Mouse (Mus musculus): ENCODE results near the gene Tmod1. TPM values are rescaled to one million over a fixed set of nuclear protein-coding genes. Genes with fewer than 3 reads are reported as not detected.
A peak's percentile ranks its signal among the peaks of the same experiment; 100 is the strongest.

Tmod1 gene
- total RNA-seq, 1 experiment = 0.54 TPM

DNA sequence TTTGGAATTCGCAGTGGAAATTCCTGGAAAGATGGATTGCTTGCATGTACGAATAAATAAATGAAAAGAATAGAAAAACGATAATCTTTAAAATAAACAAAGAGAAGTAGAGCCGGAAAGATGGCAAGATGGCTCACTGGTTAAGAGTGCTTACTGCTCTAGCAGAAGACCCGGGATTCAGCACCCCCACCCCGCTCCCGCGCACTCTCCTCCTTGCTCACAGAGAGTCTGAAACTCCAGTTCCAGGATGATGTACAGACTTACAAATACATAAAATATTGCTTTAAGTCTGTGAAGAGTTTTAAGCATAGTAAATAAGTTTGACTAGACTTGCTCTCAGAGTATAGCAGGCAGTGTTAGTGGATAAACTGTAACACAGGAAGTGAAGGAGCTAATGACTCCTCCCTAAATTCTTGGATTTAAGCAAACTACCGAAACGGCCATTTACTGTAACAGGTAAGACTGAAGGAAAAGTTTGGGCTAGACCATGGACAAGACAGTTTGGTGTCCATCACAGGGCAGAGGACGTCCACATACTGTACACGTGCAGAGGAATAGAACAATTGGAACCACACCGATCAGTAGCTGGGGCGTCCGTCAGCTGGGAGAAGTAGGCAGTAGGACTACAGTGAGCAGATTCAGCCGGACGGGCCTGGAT, 99.0 kb downstream of the Tmod1 start:
- Histone ChIP-seq H3K9me3 (ENCODE audit: control insufficient read depth, insufficient read depth, low read depth, low read length) (no peaks in the 10 kb centered on the region), H3K9ac (ENCODE audit: insufficient read depth, low read depth, low read length, poor library complexity, severe bottlenecking) (peak overlapping the region; percentile 85), H3K36me3 (ENCODE audit: control insufficient read depth, insufficient read depth, low read length, poor library complexity, severe bottlenecking) (no peaks in the 10 kb centered on the region), H3K4me3 (ENCODE audit: insufficient read depth in 1 of 2, low read depth in 1 of 2, low read length in 2 of 2, poor library complexity in 1 of 2, severe bottlenecking in 1 of 2) (peak overlapping the region; percentile 75 to 97), H3K4me1 (ENCODE audit: control insufficient read depth in 2 of 2, insufficient read depth in 2 of 2, low read length in 2 of 2, poor library complexity in 1 of 2) (peaks cover 2% of the 10 kb centered on the region in 2 experiments; a peak in 1 of 4 replicates), H3K27ac (ENCODE audit: insufficient read depth, low read depth, low read length, poor library complexity, severe bottlenecking) (peak overlapping the region; percentile 14; the same call in 1 of the 2 replicates)
- peak; percentile 13 for DNase-seq (ENCODE audit: low read depth, low spot score)
- no peak for TF ChIP-seq CHD2 (IDR thresholded peaks at IDR 0.05; ENCODE audit: low read depth, low read length)
- no peak for TF ChIP-seq ZC3H11A (IDR thresholded peaks at IDR 0.05; ENCODE audit: borderline replicate concordance, low read depth, low read length)
- TF ChIP-seq MAFK (IDR thresholded peaks at IDR 0.05; ENCODE audit: insufficient read depth, low read depth, low read length) = no peak
- no peak for TF ChIP-seq HCFC1 (IDR thresholded peaks at IDR 0.05; ENCODE audit: borderline replicate concordance, insufficient read depth, low read length)
- no peak for TF ChIP-seq ZNF384 (IDR thresholded peaks at IDR 0.05; ENCODE audit: low read depth, low read length)
- in situ Hi-C loops (cut with MboI; ENCODE audit: low sequenced_read_pairs in 2 of 2, unreplicated experiment in 2 of 2) = no loop called here

DNA sequence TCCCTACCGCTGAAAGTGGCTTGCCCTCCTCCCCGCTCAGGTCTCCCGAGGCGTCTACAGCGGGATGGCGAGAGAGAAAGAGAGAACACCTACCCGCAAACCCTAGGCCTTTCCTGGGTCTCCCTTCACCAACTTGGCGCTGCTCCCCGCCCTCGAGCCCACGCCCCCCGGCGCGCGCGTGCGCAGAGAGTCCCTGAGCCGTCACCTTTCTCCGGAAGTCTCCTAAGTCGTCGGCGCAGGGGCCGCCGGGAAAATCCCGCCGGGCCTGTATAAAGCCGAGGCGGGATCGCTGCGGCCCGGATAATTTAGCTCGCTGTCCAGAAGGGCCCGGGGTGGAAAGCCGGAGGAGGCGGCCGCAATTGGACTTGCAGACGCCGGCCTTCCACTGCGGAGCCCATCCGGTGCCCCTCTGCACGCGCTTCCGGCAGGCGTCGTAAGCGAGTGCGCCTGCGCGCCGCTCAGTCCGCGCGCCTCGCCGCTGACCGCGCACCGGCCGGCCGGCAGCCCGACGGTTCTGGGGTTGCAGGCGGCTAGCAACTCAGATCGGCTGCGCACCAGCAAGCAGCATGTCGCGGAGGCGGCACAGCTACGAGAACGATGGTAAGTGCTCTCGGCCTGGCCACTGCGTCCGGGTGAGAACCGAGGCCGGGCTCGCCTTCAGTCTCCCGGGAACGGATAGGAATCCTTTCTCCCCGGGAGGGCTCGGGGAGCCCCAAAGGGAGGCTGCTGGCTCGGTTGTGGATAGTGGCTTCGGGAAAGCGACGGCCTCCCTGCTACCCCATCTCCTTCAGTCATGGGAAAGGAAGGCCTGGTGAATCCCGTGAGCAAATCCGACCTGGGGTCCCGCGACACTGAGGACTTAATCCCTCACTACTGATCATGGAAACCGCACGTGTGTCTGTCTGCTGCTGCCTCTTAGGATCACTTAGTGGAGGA, 99.8 kb downstream of the Tmod1 start, which contains the start of the genes Ncbp1 and Tstd2:
Gene Ncbp1 (plus strand): TSS at position 327 of the 936 bp plus-strand sequence.
Gene Tstd2 (minus strand): TSS at position 408 of the 936 bp plus-strand sequence.
- Histone ChIP-seq H3K9ac (ENCODE audit: insufficient read depth, low read depth, low read length, poor library complexity, severe bottlenecking) (peak within 1 kb of the TSS; percentile 85), H3K4me3 (ENCODE audit: insufficient read depth in 1 of 2, low read depth in 1 of 2, low read length in 2 of 2, poor library complexity in 1 of 2, severe bottlenecking in 1 of 2) (peak within 1 kb of the TSS; percentile 75 to 97), H3K9me3 (ENCODE audit: control insufficient read depth, insufficient read depth, low read depth, low read length) (no peaks in the 10 kb centered on the region), H3K27ac (ENCODE audit: insufficient read depth, low read depth, low read length, poor library complexity, severe bottlenecking) (peak within 1 kb of the TSS; percentile 45), H3K36me3 (ENCODE audit: control insufficient read depth, insufficient read depth, low read length, poor library complexity, severe bottlenecking) (no peaks in the 10 kb centered on the region), H3K4me1 (ENCODE audit: control insufficient read depth in 2 of 2, insufficient read depth in 2 of 2, low read length in 2 of 2, poor library complexity in 1 of 2) (peaks cover 2% of the 10 kb centered on the region in 2 experiments; a peak in 1 of 4 replicates)
- peak; percentile 87 for DNase-seq (ENCODE audit: low read depth, low spot score)
- TF ChIP-seq HCFC1 (IDR thresholded peaks at IDR 0.05; ENCODE audit: borderline replicate concordance, insufficient read depth, low read length) (peak; percentile 61; the same call in 1 of the 2 replicates), ZC3H11A (IDR thresholded peaks at IDR 0.05; ENCODE audit: borderline replicate concordance, low read depth, low read length) (no peak)
- in situ Hi-C loops (cut with MboI; ENCODE audit: low sequenced_read_pairs in 2 of 2, unreplicated experiment in 2 of 2) = no loop called here

DNA sequence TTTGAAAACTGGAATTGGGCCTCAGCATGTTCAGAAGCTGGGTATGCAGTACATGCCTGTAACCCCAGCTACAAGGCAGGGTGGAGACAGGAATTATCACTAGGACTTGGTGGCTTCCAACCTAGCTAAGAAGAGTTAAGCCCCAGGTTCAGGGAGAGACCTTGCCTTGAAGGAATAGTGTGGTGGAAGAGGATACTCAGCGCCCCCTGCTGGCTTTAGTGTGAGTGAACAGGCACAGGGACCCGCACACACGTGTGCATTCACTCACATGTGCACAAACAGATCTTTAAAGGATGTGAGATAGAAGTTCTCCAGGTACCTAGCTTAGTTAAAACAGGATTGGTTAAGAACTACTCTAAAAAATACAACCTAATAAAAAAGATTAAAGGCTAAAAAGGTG, 105.6 kb downstream of the Tmod1 start:
- DNase-seq (ENCODE audit: low read depth, low spot score) = peak; percentile 51
- Histone ChIP-seq H3K9ac (ENCODE audit: insufficient read depth, low read depth, low read length, poor library complexity, severe bottlenecking) (no peak overlapping the region), H3K27ac (ENCODE audit: insufficient read depth, low read depth, low read length, poor library complexity, severe bottlenecking) (no peak overlapping the region), H3K4me1 (ENCODE audit: control insufficient read depth in 2 of 2, insufficient read depth in 2 of 2, low read length in 2 of 2, poor library complexity in 1 of 2) (0 out of 4 replicates have a peak, but pooled peaks cover 0 to 2% of the 10 kb centered on the region in 2 experiments), H3K9me3 (ENCODE audit: control insufficient read depth, insufficient read depth, low read depth, low read length) (no peaks in the 10 kb centered on the region), H3K36me3 (ENCODE audit: control insufficient read depth, insufficient read depth, low read length, poor library complexity, severe bottlenecking) (peaks cover 2% of the 10 kb centered on the region; the same call in 1 of the 2 replicates), H3K4me3 (ENCODE audit: insufficient read depth in 1 of 2, low read depth in 1 of 2, low read length in 2 of 2, poor library complexity in 1 of 2, severe bottlenecking in 1 of 2) (no peak overlapping the region)
- in situ Hi-C loops (cut with MboI; ENCODE audit: low sequenced_read_pairs in 2 of 2, unreplicated experiment in 2 of 2) = no loop called here
- TF ChIP-seq MAFK (IDR thresholded peaks at IDR 0.05; ENCODE audit: insufficient read depth, low read depth, low read length) = no peak
- TF ChIP-seq HCFC1 (IDR thresholded peaks at IDR 0.05; ENCODE audit: borderline replicate concordance, insufficient read depth, low read length) = no peak
- no peak for TF ChIP-seq ZNF384 (IDR thresholded peaks at IDR 0.05; ENCODE audit: low read depth, low read length)
- no peak for TF ChIP-seq CHD2 (IDR thresholded peaks at IDR 0.05; ENCODE audit: low read depth, low read length)
- TF ChIP-seq ZC3H11A (IDR thresholded peaks at IDR 0.05; ENCODE audit: borderline replicate concordance, low read depth, low read length) = no peak

DNA sequence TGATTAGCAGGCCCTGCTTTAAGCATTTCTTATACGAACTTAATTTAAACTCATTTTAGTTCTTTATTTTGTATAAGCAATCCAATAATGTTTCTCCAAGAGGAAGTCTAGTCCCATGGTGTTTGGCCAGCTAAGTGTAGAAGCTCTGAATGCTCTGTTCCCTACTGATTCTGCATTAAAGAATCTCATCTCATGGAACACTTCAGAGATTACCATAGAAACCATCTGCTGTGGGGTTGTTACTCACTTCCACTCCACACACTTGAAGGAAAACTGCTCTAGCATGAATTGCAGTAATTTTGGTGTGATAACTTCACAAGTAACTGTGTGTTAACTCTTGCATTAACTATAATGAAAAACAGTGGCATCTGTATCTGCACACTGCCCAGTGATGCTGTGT, 108.1 kb downstream of the Tmod1 start:
- peaks cover 5% of the 10 kb centered on the region for H3K36me3 ChIP-seq (ENCODE audit: control insufficient read depth, insufficient read depth, low read length, poor library complexity, severe bottlenecking)
- no peak overlapping the region for H3K27ac ChIP-seq (ENCODE audit: insufficient read depth, low read depth, low read length, poor library complexity, severe bottlenecking)
- no peak overlapping the region for H3K9ac ChIP-seq (ENCODE audit: insufficient read depth, low read depth, low read length, poor library complexity, severe bottlenecking)
- no peak for DNase-seq (ENCODE audit: low read depth, low spot score)
- no peak overlapping the region for H3K4me3 ChIP-seq (ENCODE audit: insufficient read depth in 1 of 2, low read depth in 1 of 2, low read length in 2 of 2, poor library complexity in 1 of 2, severe bottlenecking in 1 of 2)
- no peaks in the 10 kb centered on the region for H3K9me3 ChIP-seq (ENCODE audit: control insufficient read depth, insufficient read depth, low read depth, low read length)
- TF ChIP-seq HCFC1 (IDR thresholded peaks at IDR 0.05; ENCODE audit: borderline replicate concordance, insufficient read depth, low read length) (no peak), ZNF384 (IDR thresholded peaks at IDR 0.05; ENCODE audit: low read depth, low read length) (no peak), CHD2 (IDR thresholded peaks at IDR 0.05; ENCODE audit: low read depth, low read length) (no peak), ZC3H11A (IDR thresholded peaks at IDR 0.05; ENCODE audit: borderline replicate concordance, low read depth, low read length) (no peak), MAFK (IDR thresholded peaks at IDR 0.05; ENCODE audit: insufficient read depth, low read depth, low read length) (no peak)
- H3K4me1 ChIP-seq (ENCODE audit: control insufficient read depth in 2 of 2, insufficient read depth in 2 of 2, low read length in 2 of 2, poor library complexity in 1 of 2) = no peaks in the 10 kb centered on the region
- in situ Hi-C loops (cut with MboI; ENCODE audit: low sequenced_read_pairs in 2 of 2, unreplicated experiment in 2 of 2) = no loop called here

Data from ES-E14 (cell line).